In genomic region chr2:37786461-37786860, GRCm38 (mm10) we compare ENCODE assay signal across 8 mouse cellular contexts. TPM values are rescaled to one million over a fixed set of nuclear protein-coding genes. Genes with fewer than 3 reads are reported as not detected.
DNase-seq lines count a peak whose midpoint lies in the region; ATAC-seq lines count a peak whose summit lies in the region.

No protein-coding gene starts in this region.

- intact Hi-C loops in heart, postnatal 25 days (cut with DNase I) = no loop called here

- peaks cover 50% of the 10 kb centered on the region for H3K4me1 ChIP-seq in heart, embryonic 12.5 days (replicated peaks)
- H3K4me1 ChIP-seq in hindbrain, embryonic 11.5 days (replicated peaks; ENCODE audit: control insufficient read depth, insufficient read depth, low read length) = peaks cover 3% of the 10 kb centered on the region
- H3K4me1 ChIP-seq in midbrain, embryonic 11.5 days (ENCODE audit: control insufficient read depth, insufficient read depth, low read length) = peaks cover 10% of the 10 kb centered on the region

- H3K27ac ChIP-seq in heart, embryonic 12.5 days (ENCODE audit: poor library complexity, severe bottlenecking) = no peak overlapping the region
- no peak overlapping the region for H3K27ac ChIP-seq in hindbrain, embryonic 11.5 days (ENCODE audit: low read depth, low read length)
- no peak overlapping the region for H3K27ac ChIP-seq in midbrain, embryonic 11.5 days (ENCODE audit: low read depth, low read length)

- H3K27me3 ChIP-seq in heart, embryonic 12.5 days (replicated peaks) = peaks cover 22% of the 10 kb centered on the region; the same call in 1 of the 2 replicates
- H3K27me3 ChIP-seq in hindbrain, embryonic 11.5 days (ENCODE audit: control insufficient read depth, insufficient read depth, low read length) = peaks cover 2% of the 10 kb centered on the region; the same call in 1 of the 2 replicates
- H3K27me3 ChIP-seq in midbrain, embryonic 11.5 days (ENCODE audit: control insufficient read depth, insufficient read depth, low read length) = no peaks in the 10 kb centered on the region; the same call in 1 of the 2 replicates

- H3K36me3 ChIP-seq in heart, embryonic 12.5 days = no peaks in the 10 kb centered on the region
- peaks cover 3% of the 10 kb centered on the region; the same call in 1 of the 2 replicates for H3K36me3 ChIP-seq in hindbrain, embryonic 11.5 days (ENCODE audit: control insufficient read depth, insufficient read depth, low read length)
- H3K36me3 ChIP-seq in midbrain, embryonic 11.5 days (ENCODE audit: control insufficient read depth, insufficient read depth, low read length) = peaks cover 15% of the 10 kb centered on the region

- peak overlapping the region; percentile 37 for H3K9ac ChIP-seq in heart, embryonic 12.5 days
- H3K9ac ChIP-seq in hindbrain, embryonic 11.5 days (ENCODE audit: low read depth, low read length) = no peak overlapping the region
- H3K9ac ChIP-seq in midbrain, embryonic 11.5 days (ENCODE audit: low read length) = no peak overlapping the region

- no peaks in the 10 kb centered on the region for H3K9me3 ChIP-seq in heart, embryonic 12.5 days (replicated peaks)
- H3K9me3 ChIP-seq in hindbrain, embryonic 11.5 days (ENCODE audit: control insufficient read depth, low read length) = no peaks in the 10 kb centered on the region
- H3K9me3 ChIP-seq in midbrain, embryonic 11.5 days (ENCODE audit: control insufficient read depth, low read length) = no peaks in the 10 kb centered on the region

- ATAC-seq in heart, embryonic 12.5 days (ENCODE audit: insufficient number of reproducible peaks, low FRiP score) = no peak; the same call in 1 of the 2 replicates
- no peak for ATAC-seq in hindbrain, embryonic 11.5 days (ENCODE audit: low FRiP score)
- no peak for ATAC-seq in midbrain, embryonic 11.5 days (ENCODE audit: low FRiP score)

- DNase-seq in heart, postnatal 25 days (ENCODE audit: low spot score) = no peak
- peak; percentile 70 for DNase-seq in ZHBTc4 (ENCODE audit: low read depth, low spot score)
- no peak for DNase-seq in hindbrain, embryonic 11.5 days (ENCODE audit: low spot score)
- DNase-seq in midbrain, embryonic 11.5 days (ENCODE audit: low spot score, missing footprints) = peak; percentile 85
- DNase-seq in frontal cortex, adult 2 months (ENCODE audit: extremely low spot score in 1 of 2, low spot score in 1 of 2) = no peak
- no peak for DNase-seq in layer of hippocampus, adult 11-12 months (ENCODE audit: low spot score)
- DNase-seq in spleen, postnatal 14 days (ENCODE audit: low spot score in 2 of 2) = no peak

- H3K4me2 ChIP-seq in heart, embryonic 12.5 days = peak overlapping the region; percentile 82
- peak overlapping the region; percentile 28; the same call in 1 of the 2 replicates for H3K4me2 ChIP-seq in hindbrain, embryonic 11.5 days (replicated peaks; ENCODE audit: low read depth, low read length)
- no peak overlapping the region for H3K4me2 ChIP-seq in midbrain, embryonic 11.5 days

- H3K4me3 ChIP-seq in heart, embryonic 12.5 days = peak overlapping the region; percentile 52
- no peak overlapping the region for H3K4me3 ChIP-seq in hindbrain, embryonic 11.5 days (ENCODE audit: low read depth, low read length)
- H3K4me3 ChIP-seq in midbrain, embryonic 11.5 days (ENCODE audit: low read depth, low read length) = no peak overlapping the region

- WGBS in heart, embryonic 12.5 days = 23% methylated on average over 52 of the region's 52 CpGs
- WGBS in hindbrain, embryonic 11.5 days = 28% methylated on average over 52 of the region's 52 CpGs
- WGBS in midbrain, embryonic 11.5 days = 45% methylated on average over 52 of the region's 52 CpGs

RNA-seq across cellular contexts. Expression of gene Crb2, which starts 10.4 kb away (rescaled TPM):
- 7.6 and 9.1 TPM in 2 replicates for polyA plus RNA-seq in heart, embryonic 12.5 days (2016; fragmentation: Nextera tagmentation; extraction: Ambion mirVana)
- total RNA-seq in heart, postnatal 25 days (2021) = 1 to 10 TPM in 1 of 2 experiments, under 1 TPM in 1; 0.78 to 1.0 TPM
- 6.2 and 7.7 TPM in 2 replicates for polyA plus RNA-seq in hindbrain, embryonic 11.5 days (2014; fragmentation: Nextera tagmentation; extraction: Ambion mirVana)
- 10.9 and 14.6 TPM in 2 replicates for polyA plus RNA-seq in midbrain, embryonic 11.5 days (2014; fragmentation: Nextera tagmentation; extraction: Ambion mirVana)
- 1.7 and 2.0 TPM in 2 replicates for polyA plus RNA-seq in frontal cortex, adult 2 months (2012; rRNA removed)

Comparison
In these comparisons a context has a peak if more than half of its experiments do, and no peak if none do; other contexts are left out.
1. DNase-seq: peak in ZHBTc4 (single experiment) and midbrain, embryonic 11.5 days (single experiment); none in heart, postnatal 25 days (single experiment), hindbrain, embryonic 11.5 days (single experiment), frontal cortex, adult 2 months (0 of 2), layer of hippocampus, adult 11-12 months (single experiment) and spleen, postnatal 14 days (0 of 2).